ENCODE assay signal across 8 mouse cellular contexts in the genomic region with DNA sequence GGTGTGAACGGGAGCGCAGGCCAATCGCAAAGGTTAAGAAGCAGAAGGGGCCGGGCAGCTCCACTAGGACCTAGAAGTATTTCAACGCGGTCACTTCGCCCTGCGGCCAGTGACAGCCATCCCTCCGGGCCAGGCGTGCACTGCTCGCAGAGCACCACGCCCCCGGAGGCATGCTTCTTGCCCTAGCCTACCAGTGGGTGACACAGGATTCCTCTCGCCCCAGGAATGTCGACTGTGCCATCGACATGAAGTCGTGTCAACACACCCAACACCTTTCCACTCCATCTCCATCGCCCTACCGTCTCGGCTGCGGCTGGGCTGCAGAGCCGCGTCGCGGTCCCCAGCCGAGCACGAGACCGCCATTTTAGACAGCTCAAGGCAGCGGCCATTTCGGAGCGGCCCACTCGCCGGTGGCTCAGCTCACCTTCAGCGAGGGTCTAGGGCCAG. TPM values are rescaled to one million over a fixed set of nuclear protein-coding genes. Genes with fewer than 3 reads are reported as not detected.
A peak's percentile ranks its signal among the peaks of the same experiment; 100 is the strongest.
DNase-seq lines count a peak whose midpoint lies in the region; ATAC-seq and TF ChIP-seq lines count a peak whose summit lies in the region.

No protein-coding gene starts in this region.

- H3K9me3 ChIP-seq in embryonic facial prominence, embryonic 12.5 days: no peaks in the 10 kb centered on the region
- no peaks in the 10 kb centered on the region for H3K9me3 ChIP-seq in heart, embryonic 14.5 days (ENCODE audit: control insufficient read depth, low read length)

- H3K9ac ChIP-seq in embryonic facial prominence, embryonic 12.5 days: peak overlapping the region; percentile 65
- peak overlapping the region; percentile 79 for H3K9ac ChIP-seq in heart, embryonic 14.5 days (ENCODE audit: low read length)

- no peak for TF ChIP-seq CTCF in small intestine, adult 2 months (IDR thresholded peaks at IDR 0.05; ENCODE audit: extremely low read depth, insufficient read length, insufficient replicate concordance, low read depth, low read length)

- under 1% methylated on average over 34 of the region's 34 CpGs for WGBS in embryonic facial prominence, embryonic 12.5 days
- WGBS in heart, embryonic 14.5 days: under 1% methylated on average over 34 of the region's 34 CpGs
- under 1% methylated on average over 34 of the region's 34 CpGs for WGBS in small intestine, adult 2 months

- peaks cover 5% of the 10 kb centered on the region; the same call in 1 of the 2 replicates for H3K4me1 ChIP-seq in embryonic facial prominence, embryonic 12.5 days
- peaks cover 3 to 10% of the 10 kb centered on the region in 2 experiments for H3K4me1 ChIP-seq in heart, embryonic 14.5 days (ENCODE audit: control insufficient read depth in 2 of 2, insufficient read depth in 2 of 2, low read length in 2 of 2)
- H3K4me1 ChIP-seq in small intestine, adult 2 months (ENCODE audit: control insufficient read depth, insufficient read depth, insufficient read length, low read length): peaks cover 4% of the 10 kb centered on the region; the same call in 1 of the 2 replicates

- TF ChIP-seq POLR2A in small intestine, adult 2 months (IDR thresholded peaks at IDR 0.05; ENCODE audit: low read depth, low read length): no peak

- H3K36me3 ChIP-seq in embryonic facial prominence, embryonic 12.5 days: no peaks in the 10 kb centered on the region
- peaks cover 16% of the 10 kb centered on the region for H3K36me3 ChIP-seq in heart, embryonic 14.5 days (ENCODE audit: control insufficient read depth, insufficient read depth, low read length)
- H3K36me3 ChIP-seq in small intestine, adult 2 months (ENCODE audit: control insufficient read depth, insufficient read depth, low read length): no peaks in the 10 kb centered on the region

- peak overlapping the region; percentile 57 for H3K4me3 ChIP-seq in embryonic facial prominence, embryonic 12.5 days
- peak overlapping the region; percentile 49 to 73 for H3K4me3 ChIP-seq in heart, embryonic 14.5 days (ENCODE audit: control insufficient read depth in 1 of 2, insufficient read depth in 1 of 2, low read depth in 1 of 2, low read length in 2 of 2)
- H3K4me3 ChIP-seq in small intestine, adult 2 months (ENCODE audit: low read depth, low read length): peak overlapping the region; percentile 65

- H3K27ac ChIP-seq in embryonic facial prominence, embryonic 12.5 days: peak overlapping the region; percentile 98
- peak overlapping the region; percentile 85 to 99 for H3K27ac ChIP-seq in heart, embryonic 14.5 days (replicated peaks in 1 of 2; ENCODE audit: control insufficient read depth in 1 of 2, insufficient read depth in 1 of 2, low read depth in 2 of 2, low read length in 2 of 2)
- peak overlapping the region; percentile 94 for H3K27ac ChIP-seq in small intestine, adult 2 months (ENCODE audit: insufficient read depth, low read depth, low read length)

- DNase-seq in cerebellum, adult 11-12 months: peak; percentile 78
- no peak for DNase-seq in cerebellum, adult 11 months
- DNase-seq in adipocyte (ENCODE audit: low spot score): peak; percentile 67
- DNase-seq in kidney, postnatal 14 days: peak; percentile 84
- DNase-seq in lung, postnatal 10 days: peak; percentile 82

- no peaks in the 10 kb centered on the region for H3K27me3 ChIP-seq in embryonic facial prominence, embryonic 12.5 days
- H3K27me3 ChIP-seq in heart, embryonic 14.5 days (ENCODE audit: control insufficient read depth, insufficient read depth, low read length): no peaks in the 10 kb centered on the region
- no peaks in the 10 kb centered on the region for H3K27me3 ChIP-seq in small intestine, adult 2 months (ENCODE audit: control insufficient read depth, insufficient read depth, low read length)

- peak overlapping the region; percentile 67 for H3K4me2 ChIP-seq in embryonic facial prominence, embryonic 12.5 days (replicated peaks)
- H3K4me2 ChIP-seq in heart, embryonic 14.5 days (ENCODE audit: low read length): peak overlapping the region; percentile 87

- peak; percentile 90 for ATAC-seq in embryonic facial prominence, embryonic 12.5 days (ENCODE audit: insufficient number of reproducible peaks, insufficient read depth, low FRiP score, low TSS enrichment)
- ATAC-seq in heart, embryonic 14.5 days (ENCODE audit: insufficient number of reproducible peaks, insufficient read depth, low FRiP score, low read depth): peak; percentile 85

RNA-seq across cellular contexts. Expression of a gene that starts 39.3 kb away (rescaled TPM):
- 989 and 1,084 TPM in 2 replicates for polyA plus RNA-seq in embryonic facial prominence, embryonic 12.5 days (2016; fragmentation: Nextera tagmentation; extraction: Ambion mirVana)
- polyA plus RNA-seq in heart, embryonic 14.5 days (2014; fragmentation: Nextera tagmentation; extraction: Ambion mirVana): 669 and 674 TPM in 2 replicates
- 17.3 and 28.7 TPM in 2 replicates for polyA plus RNA-seq in small intestine, adult 2 months (2012; rRNA removed)

Comparison
In these comparisons a context has a peak if more than half of its experiments do, and no peak if none do; other contexts are left out.
1. RNA of a gene that starts 39.3 kb away (polyA plus RNA-seq): 989 to 1,084 TPM in embryonic facial prominence, embryonic 12.5 days and 669 to 674 TPM in heart, embryonic 14.5 days; 17.3 to 28.7 TPM in small intestine, adult 2 months; every median in the first group is over 10 times any median in the second.
2. Peak in every context shown above with its lines, with median percentiles within 50 percentile points of each other: H3K27ac ChIP-seq and H3K4me3 ChIP-seq.